Mouse (Mus musculus): ENCODE measurements at regions not wholly inside any gene's neighbourhood (a gene's known extent, or its start where the extent isn't known, plus 50 kb on each side); places are given as distances from the start of the nearest gene placed in this dataset.

GRCm38 (mm10) chr5:81878563-81878962, 858.6 kb downstream of the Adgrl3 start:
- Histone ChIP-seq H3K36me3 (ENCODE audit: control insufficient read depth, insufficient read depth, low read length) (no peaks in the 10 kb centered on the region), H3K4me1 (replicated peaks; ENCODE audit: control insufficient read depth, insufficient read depth, low read length) (no peaks in the 10 kb centered on the region), H3K4me3 (ENCODE audit: low read length) (no peak overlapping the region), H3K9ac (ENCODE audit: low read length) (no peak overlapping the region), H3K27ac (ENCODE audit: low read length) (no peak overlapping the region), H3K9me3 (ENCODE audit: control insufficient read depth, low read length) (no peaks in the 10 kb centered on the region), H3K27me3 (ENCODE audit: control insufficient read depth, insufficient read depth, low read depth, low read length) (no peaks in the 10 kb centered on the region), H3K4me2 (ENCODE audit: low read depth, low read length) (no peak overlapping the region)
- ATAC-seq (ENCODE audit: low read depth), result no peak
- 49% methylated on average over 3 of the region's 3 CpGs for WGBS

- H3K4me2 ChIP-seq (ENCODE audit: low read depth, low read length), result no peak overlapping the region
- no peaks in the 10 kb centered on the region for H3K36me3 ChIP-seq (ENCODE audit: control insufficient read depth, insufficient read depth, low read length)
- no peak for ATAC-seq (ENCODE audit: low read depth)
- H3K4me1 ChIP-seq (replicated peaks; ENCODE audit: control insufficient read depth, insufficient read depth, low read length), result no peaks in the 10 kb centered on the region
- no peaks in the 10 kb centered on the region for H3K9me3 ChIP-seq (ENCODE audit: control insufficient read depth, low read length)
- 90% methylated on average over 6 of the region's 6 CpGs for WGBS
- H3K27me3 ChIP-seq (ENCODE audit: control insufficient read depth, insufficient read depth, low read depth, low read length), result no peaks in the 10 kb centered on the region
- H3K9ac ChIP-seq (ENCODE audit: low read length), result no peak overlapping the region
- H3K4me3 ChIP-seq (ENCODE audit: low read length), result no peak overlapping the region
- H3K27ac ChIP-seq (ENCODE audit: low read length), result no peak overlapping the region
Observed at GRCm38 (mm10) chr5:81893358-81893757, 873.4 kb downstream of the Adgrl3 start.

- Histone ChIP-seq H3K36me3 (ENCODE audit: control insufficient read depth, insufficient read depth, low read length) (no peaks in the 10 kb centered on the region), H3K27me3 (ENCODE audit: control insufficient read depth, insufficient read depth, low read depth, low read length) (no peaks in the 10 kb centered on the region), H3K4me3 (ENCODE audit: low read length) (no peak overlapping the region), H3K4me1 (replicated peaks; ENCODE audit: control insufficient read depth, insufficient read depth, low read length) (no peaks in the 10 kb centered on the region), H3K4me2 (ENCODE audit: low read depth, low read length) (no peak overlapping the region), H3K9ac (ENCODE audit: low read length) (no peak overlapping the region), H3K9me3 (ENCODE audit: control insufficient read depth, low read length) (no peaks in the 10 kb centered on the region), H3K27ac (ENCODE audit: low read length) (no peak overlapping the region)
- WGBS, result 48% methylated on average over 6 of the region's 6 CpGs
- no peak for ATAC-seq (ENCODE audit: low read depth)
Observed at GRCm38 (mm10) chr5:81909368-81909767, 889.4 kb downstream of the Adgrl3 start.

GRCm38 (mm10) chr5:81909964-81910363, 890.0 kb downstream of the Adgrl3 start:
- H3K36me3 ChIP-seq (ENCODE audit: control insufficient read depth, insufficient read depth, low read length), result no peaks in the 10 kb centered on the region
- no peaks in the 10 kb centered on the region for H3K4me1 ChIP-seq (replicated peaks; ENCODE audit: control insufficient read depth, insufficient read depth, low read length)
- no peak overlapping the region for H3K4me2 ChIP-seq (ENCODE audit: low read depth, low read length)
- H3K27me3 ChIP-seq (ENCODE audit: control insufficient read depth, insufficient read depth, low read depth, low read length), result no peaks in the 10 kb centered on the region
- no peak overlapping the region for H3K27ac ChIP-seq (ENCODE audit: low read length)
- WGBS, result 45% methylated on average over 8 of the region's 8 CpGs
- no peaks in the 10 kb centered on the region for H3K9me3 ChIP-seq (ENCODE audit: control insufficient read depth, low read length)
- H3K9ac ChIP-seq (ENCODE audit: low read length), result no peak overlapping the region
- ATAC-seq (ENCODE audit: low read depth), result no peak
- H3K4me3 ChIP-seq (ENCODE audit: low read length), result no peak overlapping the region

- no peak for ATAC-seq (ENCODE audit: low read depth)
- H3K4me2 ChIP-seq (ENCODE audit: low read depth, low read length), result no peak overlapping the region
- H3K27me3 ChIP-seq (ENCODE audit: control insufficient read depth, insufficient read depth, low read depth, low read length), result no peaks in the 10 kb centered on the region
- H3K4me3 ChIP-seq (ENCODE audit: low read length), result no peak overlapping the region
- no peak overlapping the region for H3K9ac ChIP-seq (ENCODE audit: low read length)
- H3K36me3 ChIP-seq (ENCODE audit: control insufficient read depth, insufficient read depth, low read length), result no peaks in the 10 kb centered on the region
- no peak overlapping the region for H3K27ac ChIP-seq (ENCODE audit: low read length)
- no peaks in the 10 kb centered on the region for H3K9me3 ChIP-seq (ENCODE audit: control insufficient read depth, low read length)
- H3K4me1 ChIP-seq (replicated peaks; ENCODE audit: control insufficient read depth, insufficient read depth, low read length), result no peaks in the 10 kb centered on the region
Observed at GRCm38 (mm10) chr5:81916667-81917066, 896.7 kb downstream of the Adgrl3 start.

DNA sequence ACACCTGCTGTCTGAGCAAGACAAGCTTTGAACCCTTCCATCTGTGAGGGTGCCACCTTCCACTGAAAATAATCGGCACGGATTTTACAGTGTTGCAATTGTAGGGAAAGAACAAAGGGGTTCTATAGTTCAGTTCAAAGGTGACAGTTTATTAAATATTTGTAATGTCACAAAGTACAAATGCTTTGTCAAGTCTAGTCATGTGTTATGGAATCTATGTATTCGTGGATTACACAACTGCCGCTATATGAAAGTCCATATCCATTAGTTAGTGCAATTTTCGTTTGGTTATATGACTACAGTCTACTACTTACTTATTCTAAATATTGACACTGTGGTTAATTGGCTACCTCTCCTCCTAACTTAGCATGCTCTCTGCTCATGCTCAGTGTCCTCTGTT, 920.9 kb downstream of the Adgrl3 start:
- 66% methylated on average over 5 of the region's 5 CpGs for WGBS
- no peaks in the 10 kb centered on the region for H3K4me1 ChIP-seq (replicated peaks; ENCODE audit: control insufficient read depth, insufficient read depth, low read length)
- no peaks in the 10 kb centered on the region for H3K36me3 ChIP-seq (ENCODE audit: control insufficient read depth, insufficient read depth, low read length)
- no peaks in the 10 kb centered on the region for H3K9me3 ChIP-seq (ENCODE audit: control insufficient read depth, low read length)
- no peak overlapping the region for H3K9ac ChIP-seq (ENCODE audit: low read length)
- H3K4me2 ChIP-seq (ENCODE audit: low read depth, low read length), result no peak overlapping the region
- H3K4me3 ChIP-seq (ENCODE audit: low read length), result no peak overlapping the region
- no peaks in the 10 kb centered on the region for H3K27me3 ChIP-seq (ENCODE audit: control insufficient read depth, insufficient read depth, low read depth, low read length)
- H3K27ac ChIP-seq (ENCODE audit: low read length), result no peak overlapping the region
- ATAC-seq (ENCODE audit: low read depth), result no peak

DNA sequence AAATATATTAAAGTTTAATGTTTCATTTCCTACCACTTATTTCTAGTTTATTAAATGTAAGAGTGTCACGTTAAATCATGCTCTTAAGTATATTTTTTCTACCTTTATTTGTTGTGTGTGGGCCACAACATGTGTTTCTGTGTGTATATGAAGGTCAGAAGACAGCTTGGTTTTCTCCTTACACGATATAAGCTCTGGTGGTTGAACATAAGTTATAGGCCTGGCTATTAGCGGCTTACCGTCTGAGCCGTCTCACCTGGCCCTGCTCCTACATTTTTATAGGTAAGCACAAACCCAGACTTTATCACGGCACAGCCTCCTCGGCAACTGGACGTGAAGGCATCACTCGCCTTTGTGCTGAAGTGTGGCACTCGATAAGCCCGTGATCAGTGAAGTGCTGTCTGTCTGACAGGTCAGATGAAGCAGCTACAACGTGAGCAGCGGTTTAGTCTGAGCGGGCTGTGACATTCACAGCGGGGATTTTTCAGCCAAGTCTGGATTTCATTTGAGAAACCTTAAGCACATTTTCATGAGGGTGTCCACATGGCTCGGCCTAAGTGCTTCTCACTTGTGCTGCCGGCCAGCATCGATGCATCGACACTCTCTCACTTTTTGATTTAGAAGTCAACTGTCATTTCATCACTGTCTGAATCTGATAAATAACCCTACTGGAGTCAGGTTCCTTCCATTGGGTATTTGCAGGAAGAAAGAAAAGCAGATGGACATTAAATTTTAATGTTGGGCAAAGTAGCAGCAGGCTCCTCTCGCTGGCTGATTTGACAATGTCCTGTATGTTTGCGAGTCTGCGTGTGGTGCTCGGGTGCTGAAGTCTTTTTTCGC, 950.0 kb downstream of the Adgrl3 start:
- no peaks in the 10 kb centered on the region for H3K27me3 ChIP-seq (ENCODE audit: control insufficient read depth, insufficient read depth, low read depth, low read length)
- WGBS, result 65% methylated on average over 24 of the region's 24 CpGs
- no peaks in the 10 kb centered on the region for H3K4me1 ChIP-seq (replicated peaks; ENCODE audit: control insufficient read depth, insufficient read depth, low read length)
- H3K9me3 ChIP-seq (ENCODE audit: control insufficient read depth, low read length), result no peaks in the 10 kb centered on the region
- H3K4me2 ChIP-seq (ENCODE audit: low read depth, low read length), result no peak overlapping the region
- ATAC-seq (ENCODE audit: low read depth), result no peak
- H3K27ac ChIP-seq (ENCODE audit: low read length), result no peak overlapping the region
- no peak overlapping the region for H3K9ac ChIP-seq (ENCODE audit: low read length)
- no peak overlapping the region for H3K4me3 ChIP-seq (ENCODE audit: low read length)
- no peaks in the 10 kb centered on the region for H3K36me3 ChIP-seq (ENCODE audit: control insufficient read depth, insufficient read depth, low read length)

- 83% methylated on average over 8 of the region's 8 CpGs for WGBS
- no peaks in the 10 kb centered on the region for H3K27me3 ChIP-seq (ENCODE audit: control insufficient read depth, insufficient read depth, low read depth, low read length)
Observed at GRCm38 (mm10) chr5:81970525-81971011, 950.6 kb downstream of the Adgrl3 start.

DNA sequence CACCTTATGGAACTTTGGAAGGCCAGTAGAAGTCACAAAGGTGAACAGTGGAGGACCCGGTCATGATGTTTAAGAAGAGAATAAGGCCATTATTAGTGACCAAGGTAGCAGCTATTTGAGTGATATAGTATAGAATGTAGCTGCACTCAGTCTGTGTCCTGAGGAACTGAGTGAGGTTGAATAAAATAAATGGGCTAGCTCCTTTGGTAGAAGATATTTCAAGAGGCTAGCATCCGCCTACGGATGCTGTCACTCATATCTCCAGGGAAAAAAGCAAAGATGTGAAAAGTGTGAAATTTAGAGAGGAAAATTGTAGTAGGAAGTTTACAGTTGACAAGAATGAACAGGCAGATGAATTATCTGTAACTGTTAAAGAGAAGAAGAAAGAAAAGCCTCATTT, 956.6 kb downstream of the Adgrl3 start:
- Histone ChIP-seq H3K27me3 (ENCODE audit: control insufficient read depth, insufficient read depth, low read depth, low read length) (no peaks in the 10 kb centered on the region), H3K9ac (ENCODE audit: low read length) (no peak overlapping the region), H3K27ac (ENCODE audit: low read length) (no peak overlapping the region), H3K4me1 (replicated peaks; ENCODE audit: control insufficient read depth, insufficient read depth, low read length) (no peaks in the 10 kb centered on the region), H3K36me3 (ENCODE audit: control insufficient read depth, insufficient read depth, low read length) (no peaks in the 10 kb centered on the region), H3K9me3 (ENCODE audit: control insufficient read depth, low read length) (no peaks in the 10 kb centered on the region), H3K4me3 (ENCODE audit: low read length) (no peak overlapping the region), H3K4me2 (ENCODE audit: low read depth, low read length) (no peak overlapping the region)
- 86% methylated on average over 3 of the region's 3 CpGs for WGBS
- ATAC-seq (ENCODE audit: low read depth), result no peak

More at GRCm38 (mm10) chr5:81970525-81971011, 950.6 kb downstream of the Adgrl3 start:
- H3K4me1 ChIP-seq (replicated peaks; ENCODE audit: control insufficient read depth, insufficient read depth, low read length), result no peaks in the 10 kb centered on the region
- H3K36me3 ChIP-seq (ENCODE audit: control insufficient read depth, insufficient read depth, low read length), result no peaks in the 10 kb centered on the region
- no peak overlapping the region for H3K4me2 ChIP-seq (ENCODE audit: low read depth, low read length)
- H3K9ac ChIP-seq (ENCODE audit: low read length), result no peak overlapping the region
- no peaks in the 10 kb centered on the region for H3K9me3 ChIP-seq (ENCODE audit: control insufficient read depth, low read length)
- no peak overlapping the region for H3K27ac ChIP-seq (ENCODE audit: low read length)
- no peak for ATAC-seq (ENCODE audit: low read depth)
- no peak overlapping the region for H3K4me3 ChIP-seq (ENCODE audit: low read length)
